Mouse (Mus musculus) layer of hippocampus, adult 2 months (tissue): Measurements from ENCODE around the gene Gm49380. TPM values are rescaled to one million over a fixed set of nuclear protein-coding genes. Genes with fewer than 3 reads are reported as not detected.

Experiments
- DNase-seq, 2 experiments: peaks; one replicate each; pipeline ENCODE4 v3.0.0; 2022; ENCODE audit warnings: low spot score in 2 of 2
- H3K27ac ChIP-seq: fragments of 200-600 bp; 2 replicates; pipeline ENCODE4 v1.8.1; 2022
- H3K4me3 ChIP-seq: fragments of 200-600 bp; 2 replicates; pipeline ENCODE4 v1.8.1; 2022; ENCODE audit warnings: mild to moderate bottlenecking
- CTCF ChIP-seq: fragments of 200-600 bp; conservative IDR thresholded peaks from 2 replicates; pipeline ENCODE4 v1.8.1; 2022; ENCODE audit warnings: antibody characterized with exemption, mild to moderate bottlenecking, moderate library complexity
- total RNA-seq, 2 experiments: library from RNA; stranded (reverse); gene quantifications; 2 replicates each; pipeline ENCODE4 v1.2.3; 2021

Gm49380 gene
- total RNA-seq, 2 experiments from 2014 or later = 0.27 to 0.38 TPM

DNA sequence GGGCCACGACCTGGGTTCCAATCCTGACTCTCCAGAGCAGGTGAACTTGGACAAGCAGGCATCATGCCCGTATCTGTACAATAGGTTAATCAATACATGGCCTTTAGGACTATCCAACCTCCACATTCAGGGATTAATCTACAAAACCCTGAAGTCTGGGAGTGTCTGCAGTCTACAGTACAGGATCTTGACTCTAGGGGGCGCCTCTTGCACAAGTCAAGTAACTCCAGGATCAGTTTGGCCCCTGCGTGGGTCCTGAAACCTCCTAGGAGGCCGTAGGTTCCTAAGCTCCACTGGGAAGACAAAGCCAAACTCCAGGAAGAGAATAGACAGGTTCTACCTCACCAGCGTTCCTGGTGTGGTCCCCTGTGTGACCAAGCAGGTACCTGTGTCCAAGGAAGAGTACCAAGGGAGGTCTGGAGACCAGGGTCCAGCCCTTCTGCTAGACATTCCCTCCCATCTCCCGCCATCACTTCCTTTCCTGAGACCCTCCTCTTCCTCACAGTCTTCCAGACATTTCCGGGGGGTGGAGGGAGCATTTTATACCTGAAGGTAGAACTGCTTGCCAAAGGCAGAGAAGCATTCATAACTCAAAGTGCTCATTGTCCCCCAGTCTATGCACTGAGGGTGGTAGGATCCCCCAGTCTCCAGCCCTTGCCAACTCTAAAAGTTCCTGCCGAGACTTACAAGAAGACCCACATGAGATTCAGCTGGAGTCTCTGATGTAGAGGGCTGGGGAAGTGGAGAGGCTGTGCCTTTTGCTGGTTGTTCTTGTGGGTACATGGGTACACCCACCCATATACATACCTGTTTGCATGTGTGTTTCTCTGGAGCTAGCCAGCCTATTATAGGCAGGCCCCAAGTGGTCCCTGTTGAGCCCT, 38.7 kb downstream of the Gm49380 start:
- peak; percentile 76 for TF ChIP-seq CTCF
- Histone ChIP-seq H3K4me3 (no peak overlapping the region), H3K27ac (peak overlapping the region; percentile 11; the same call in 1 of the 2 replicates)
- no peak for DNase-seq

GRCm38 (mm10) chr9:44073115-44073514, 40.2 kb downstream of the Gm49380 start:
- H3K27ac ChIP-seq = peak overlapping the region; percentile 93
- no peak for TF ChIP-seq CTCF
- DNase-seq = no peak
- peak overlapping the region; percentile 42 for H3K4me3 ChIP-seq

DNA sequence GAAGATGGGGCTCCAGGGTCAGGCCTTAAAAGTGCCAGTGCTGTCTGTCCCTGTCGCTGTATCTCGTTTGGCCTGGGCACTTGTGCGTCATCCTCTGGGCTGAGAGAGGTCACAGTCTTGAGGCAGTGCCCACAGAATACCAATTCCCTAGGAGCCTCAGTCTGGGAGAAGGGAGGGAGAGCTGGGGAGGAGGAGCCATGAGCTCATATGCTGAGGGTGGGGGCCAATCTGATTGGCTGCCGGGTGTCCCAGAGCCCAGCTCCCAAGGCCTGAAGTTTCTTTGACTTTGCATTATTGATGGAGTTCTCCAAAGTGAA, 40.7 kb downstream of the Gm49380 start:
- peak in 1 of 2 experiments; percentile 57 for DNase-seq
- no peak for TF ChIP-seq CTCF
- Histone ChIP-seq H3K27ac (peak overlapping the region; percentile 93), H3K4me3 (peak overlapping the region; percentile 42)

GRCm38 (mm10) chr9:44071914-44072598, 41.2 kb downstream of the Gm49380 start:
- peak overlapping the region; percentile 42 for H3K4me3 ChIP-seq
- no peak for TF ChIP-seq CTCF
- DNase-seq = peak in 1 of 2 experiments; percentile 76
- peak overlapping the region; percentile 93 for H3K27ac ChIP-seq

DNA sequence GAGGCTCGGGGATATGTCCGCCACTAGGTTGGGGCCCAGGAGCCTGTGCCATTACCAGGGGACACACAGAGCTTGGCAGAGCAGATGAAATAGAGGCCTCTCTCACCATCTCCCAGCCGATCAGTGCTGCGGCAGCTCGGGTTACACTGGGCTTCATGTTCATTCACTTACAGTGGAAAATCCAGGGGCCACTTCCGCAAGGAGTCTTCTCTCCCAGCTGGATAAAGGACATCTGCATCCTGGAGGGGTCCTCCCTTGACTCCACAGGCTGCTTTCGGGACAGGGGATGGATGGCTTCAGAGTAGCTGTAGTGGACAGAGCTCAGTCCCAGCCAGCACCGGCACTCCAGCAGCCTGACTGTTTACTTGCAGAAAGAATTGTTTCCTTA, 42.5 kb downstream of the Gm49380 start:
- Histone ChIP-seq H3K27ac (peak overlapping the region; percentile 93), H3K4me3 (no peak overlapping the region)
- no peak for DNase-seq
- no peak for TF ChIP-seq CTCF

GRCm38 (mm10) chr9:44070113-44070843, 43.0 kb downstream of the Gm49380 start:
- no peak for TF ChIP-seq CTCF
- DNase-seq = no peak
- Histone ChIP-seq H3K27ac (peak overlapping the region; percentile 93; the same call in 1 of the 2 replicates), H3K4me3 (no peak overlapping the region)

- no peak for TF ChIP-seq CTCF
- H3K4me3 ChIP-seq = no peak overlapping the region
- no peak overlapping the region for H3K27ac ChIP-seq
- DNase-seq = no peak
Measured at GRCm38 (mm10) chr9:44069252-44069651, 44.0 kb downstream of the Gm49380 start.

GRCm38 (mm10) chr9:44067960-44068330, 45.4 kb downstream of the Gm49380 start:
- no peak for DNase-seq
- TF ChIP-seq CTCF = no peak
- Histone ChIP-seq H3K4me3 (peak overlapping the region; percentile 84; the same call in 1 of the 2 replicates), H3K27ac (no peak overlapping the region)

DNA sequence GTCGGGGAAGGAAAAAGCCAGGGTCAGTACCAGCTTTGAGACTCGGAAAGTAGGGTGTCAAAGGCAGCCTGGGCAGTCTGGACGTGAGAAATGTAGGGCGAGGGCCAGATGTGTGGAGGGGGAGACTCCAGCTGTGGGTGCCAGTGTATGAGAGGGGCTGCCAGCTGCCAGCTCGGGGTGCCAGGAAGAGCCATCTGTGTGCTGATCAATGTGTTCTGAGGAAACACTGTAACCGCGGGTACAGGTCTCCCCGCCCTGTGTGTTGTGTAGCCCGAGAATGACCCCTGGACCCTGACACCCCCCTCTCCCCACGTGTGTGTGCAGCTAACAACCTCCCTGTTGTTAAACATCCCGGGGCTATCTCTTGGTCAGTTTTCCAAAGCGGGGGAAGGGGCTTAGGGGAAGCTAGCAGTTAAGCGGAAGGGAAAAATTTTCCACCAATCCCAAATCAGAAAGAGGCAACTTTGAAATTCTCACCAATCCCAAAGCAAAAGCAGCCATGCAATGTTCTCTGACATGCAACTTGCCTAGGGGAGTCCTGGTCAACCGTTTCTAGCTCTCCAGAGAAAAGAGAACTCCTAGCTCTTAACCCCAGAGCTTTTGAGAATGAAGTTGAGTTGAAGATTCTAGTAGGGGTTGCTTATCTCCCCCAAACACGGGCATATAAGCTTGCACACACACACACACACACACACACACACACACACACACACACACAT, 45.9 kb downstream of the Gm49380 start:
- H3K27ac ChIP-seq = peak overlapping the region; percentile 97
- no peak for TF ChIP-seq CTCF
- H3K4me3 ChIP-seq = peak overlapping the region; percentile 84
- DNase-seq = no peak

- peak; percentile 98 for TF ChIP-seq CTCF
- Histone ChIP-seq H3K4me3 (peak within 1 kb of the TSS; percentile 84), H3K27ac (peak within 1 kb of the TSS; percentile 97)
- peak; percentile 99 to 100 for DNase-seq
Measured at GRCm38 (mm10) chr9:44066785-44067225, 46.5 kb downstream of the Gm49380 start, which contains the start of gene Usp2. Usp2 (plus strand) TSS chr9:44067021.

- DNase-seq = no peak
- TF ChIP-seq CTCF = peak; percentile 55
- Histone ChIP-seq H3K27ac (no peak overlapping the region), H3K4me3 (no peak overlapping the region)
Measured at GRCm38 (mm10) chr9:44065177-44065576, 48.1 kb downstream of the Gm49380 start.

DNA sequence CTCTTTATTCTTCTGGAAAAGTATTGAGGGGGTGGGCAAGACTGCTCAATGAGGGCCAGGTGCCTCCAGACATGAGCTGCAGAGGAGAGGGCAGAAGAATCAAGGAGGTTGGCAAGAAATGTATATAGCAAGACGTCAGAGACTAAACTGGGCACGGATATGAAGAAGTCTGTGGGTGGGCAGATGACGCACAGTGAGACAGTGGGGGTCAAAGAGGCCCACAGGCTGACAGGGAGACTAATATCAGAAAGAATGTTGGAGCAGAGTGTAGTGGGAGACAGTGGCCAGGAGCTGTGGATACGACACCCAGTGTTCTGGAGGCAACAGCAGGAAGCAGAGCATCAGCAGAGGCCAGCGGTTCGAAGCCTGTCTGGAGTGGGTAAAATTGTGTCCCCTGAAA, 54.7 kb downstream of the Gm49380 start:
- no peak overlapping the region for H3K27ac ChIP-seq
- no peak overlapping the region for H3K4me3 ChIP-seq
- no peak for TF ChIP-seq CTCF
- DNase-seq = no peak
